Mouse (Mus musculus) lung, adult 2 months (tissue): ENCODE results near the gene Col23a1. TPM values are rescaled to one million over a fixed set of nuclear protein-coding genes. Genes with fewer than 3 reads are reported as not detected.
A peak's percentile ranks its signal among the peaks of the same experiment; 100 is the strongest.

ENCODE experiments used
- DNase-seq: peaks from one replicate; pipeline ENCODE4 v3.0.0; 2022
- H3K4me1 ChIP-seq: fragments of 200-500 bp; 2 replicates; pipeline ENCODE4 v1.6.1; 2011; ENCODE audit warnings: low read length; ENCODE audit not compliant: control insufficient read depth, insufficient read depth
- H3K4me3 ChIP-seq: fragments of 200-500 bp; replicated peaks from 2 replicates; pipeline ENCODE3; 2011; ENCODE audit warnings: low read depth, mild to moderate bottlenecking, control low read depth, low read length; ENCODE audit errors: extremely low read depth
- CTCF ChIP-seq: fragments of 200-500 bp; IDR thresholded peaks from 2 replicates; pipeline ENCODE4 v1.5.1; 2011; ENCODE audit warnings: mild to moderate bottlenecking, low read length, control low read depth; ENCODE audit not compliant: insufficient read depth
- POLR2A ChIP-seq: fragments of 200-500 bp; IDR thresholded peaks from 2 replicates; pipeline ENCODE4 v1.6.1; 2011; ENCODE audit warnings: low read depth, mild to moderate bottlenecking, control low read depth, low read length, borderline replicate concordance; ENCODE audit errors: extremely low read depth
- WGBS: fragments of 180-500 bp; shearing (Covaris S2); methylation state at CpG from one replicate; pipeline ENCODE4 v1.1.7; 2018; 5-methylcytosine and 5-hydroxymethylcytosine counted together
- polyA plus RNA-seq: library from polyadenylated mRNA; depleted of rRNA; stranded (reverse); fragments of >200 nt; gene quantifications from 2 replicates; pipeline ENCODE4 v1.2.3, GENCODE M21; 2012

The Col23a1 gene
- polyA plus RNA-seq, 1 experiment = 27.1 TPM

- TF ChIP-seq CTCF (no peak), POLR2A (no peak)
- WGBS = 61% methylated on average over 6 of the region's 6 CpGs
- Histone ChIP-seq H3K4me1 (no peaks in the 10 kb centered on the region), H3K4me3 (no peak overlapping the region)
- DNase-seq = no peak
These were observed 223.3 kb downstream of the Col23a1 start for GRCm38 (mm10) chr11:51513019-51513418.

DNA sequence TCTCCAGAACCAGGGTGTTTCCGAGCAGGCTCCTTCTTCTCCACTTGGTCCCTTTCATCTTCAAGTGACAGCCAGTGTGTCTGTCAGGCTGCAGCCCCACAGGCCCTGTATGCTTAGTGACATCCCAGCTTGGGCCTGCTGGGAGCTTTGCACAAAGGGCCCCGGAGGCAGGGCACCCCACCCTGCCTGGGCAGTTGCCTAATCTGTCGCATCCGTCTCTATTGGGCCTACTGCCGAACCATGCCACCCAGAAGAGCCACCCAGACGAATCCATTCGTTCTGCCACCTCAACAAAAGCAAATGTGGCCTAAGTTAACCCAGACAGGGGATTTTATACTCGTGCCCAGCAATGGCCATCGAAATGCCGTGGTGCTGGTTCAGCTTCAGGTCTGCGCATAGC is 225.6 kb downstream of the Col23a1 start:
- no peak overlapping the region for H3K4me3 ChIP-seq
- WGBS = 86% methylated on average over 11 of the region's 11 CpGs
- TF ChIP-seq CTCF (no peak), POLR2A (no peak)
- no peak for DNase-seq
- no peaks in the 10 kb centered on the region for H3K4me1 ChIP-seq

DNA sequence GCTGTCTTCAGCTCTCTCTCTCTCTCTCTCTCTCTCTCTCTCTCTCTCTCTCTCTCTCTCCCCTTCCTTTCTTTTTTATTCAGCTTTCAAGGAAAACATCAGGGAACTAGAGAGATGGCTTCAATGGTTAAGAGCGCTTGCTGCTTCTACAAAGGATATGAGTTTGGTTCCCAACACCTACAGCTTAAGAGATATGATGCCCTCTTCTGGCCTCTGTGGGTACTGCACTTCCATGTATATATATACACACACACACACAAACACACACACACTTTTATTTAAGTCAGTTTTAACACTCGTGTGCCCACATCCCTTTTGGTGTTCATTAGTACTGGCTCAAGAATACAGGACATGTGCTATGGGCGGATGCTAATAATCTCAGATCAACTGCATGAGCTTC is 228.4 kb downstream of the Col23a1 start:
- H3K4me1 ChIP-seq = no peaks in the 10 kb centered on the region
- no peak for DNase-seq
- WGBS = 97% methylated on average over 3 of the region's 3 CpGs
- H3K4me3 ChIP-seq = no peak overlapping the region
- no peak for TF ChIP-seq POLR2A
- TF ChIP-seq CTCF = no peak

DNA sequence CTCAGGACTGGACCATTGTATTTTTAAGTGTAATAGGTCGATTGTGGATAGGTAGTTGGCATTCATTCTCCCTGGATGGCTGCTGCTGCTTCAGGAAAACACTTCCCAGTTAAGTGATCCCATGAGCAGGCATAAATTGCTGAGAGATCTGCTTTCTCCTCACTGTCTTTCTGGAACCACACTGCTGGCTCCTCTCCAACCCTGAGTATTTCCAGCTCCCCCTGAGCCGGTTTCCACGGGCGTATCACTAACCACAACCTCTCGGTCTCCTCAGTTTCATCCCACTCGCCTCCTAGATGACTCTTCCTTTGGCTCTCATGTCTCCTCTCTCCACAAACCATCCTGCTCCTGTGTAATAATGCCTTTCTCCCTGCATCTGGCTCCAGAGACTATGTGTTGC is 228.9 kb downstream of the Col23a1 start:
- DNase-seq = no peak
- Histone ChIP-seq H3K4me1 (no peaks in the 10 kb centered on the region), H3K4me3 (no peak overlapping the region)
- WGBS = 87% methylated on average over 6 of the region's 6 CpGs
- TF ChIP-seq POLR2A (no peak), CTCF (no peak)

GRCm38 (mm10) chr11:51521440-51521839 is 231.7 kb downstream of the Col23a1 start:
- TF ChIP-seq CTCF (no peak), POLR2A (no peak)
- Histone ChIP-seq H3K4me3 (no peak overlapping the region), H3K4me1 (no peaks in the 10 kb centered on the region)
- WGBS = 36% methylated on average over 3 of the region's 3 CpGs
- no peak for DNase-seq

- DNase-seq = no peak
- no peak for TF ChIP-seq POLR2A
- TF ChIP-seq CTCF = no peak
- Histone ChIP-seq H3K4me1 (no peaks in the 10 kb centered on the region), H3K4me3 (no peak overlapping the region)
These were observed 233.5 kb downstream of the Col23a1 start for GRCm38 (mm10) chr11:51523215-51523614.

- WGBS = 70% methylated on average over 9 of the region's 9 CpGs
- TF ChIP-seq CTCF (no peak), POLR2A (no peak)
- DNase-seq = no peak
- Histone ChIP-seq H3K4me3 (no peak overlapping the region), H3K4me1 (no peaks in the 10 kb centered on the region)
These were observed 233.9 kb downstream of the Col23a1 start for GRCm38 (mm10) chr11:51523625-51524024.

GRCm38 (mm10) chr11:51526631-51527161 is 237.0 kb downstream of the Col23a1 start:
- no peak overlapping the region for H3K4me3 ChIP-seq
- 30% methylated on average over 14 of the region's 14 CpGs for WGBS
- no peak for DNase-seq
- no peaks in the 10 kb centered on the region for H3K4me1 ChIP-seq
- TF ChIP-seq CTCF (no peak), POLR2A (no peak)

DNA sequence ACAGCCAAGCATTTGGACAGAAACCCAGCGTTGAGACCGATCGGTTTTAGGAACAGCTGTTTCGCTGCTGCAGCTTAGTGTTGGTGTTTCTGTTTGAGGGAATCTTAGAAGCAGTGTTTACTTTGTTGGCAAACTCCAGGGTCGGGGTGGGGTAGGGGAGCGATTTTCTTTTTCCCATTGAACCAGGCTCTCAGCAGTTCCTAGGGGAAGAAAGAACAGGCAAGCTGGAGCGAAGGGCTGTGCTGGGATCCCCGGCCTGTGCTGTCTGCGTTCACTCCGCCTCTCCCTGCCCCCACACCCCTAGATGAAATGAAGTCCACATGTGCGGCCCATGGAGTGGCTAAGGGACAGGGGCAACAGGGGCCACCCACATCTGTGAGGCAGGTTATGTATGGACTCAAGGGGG is 243.4 kb downstream of the Col23a1 start:
- TF ChIP-seq CTCF (no peak), POLR2A (no peak)
- DNase-seq = no peak
- Histone ChIP-seq H3K4me1 (no peaks in the 10 kb centered on the region), H3K4me3 (no peak overlapping the region)
- 62% methylated on average over 11 of the region's 11 CpGs for WGBS

DNA sequence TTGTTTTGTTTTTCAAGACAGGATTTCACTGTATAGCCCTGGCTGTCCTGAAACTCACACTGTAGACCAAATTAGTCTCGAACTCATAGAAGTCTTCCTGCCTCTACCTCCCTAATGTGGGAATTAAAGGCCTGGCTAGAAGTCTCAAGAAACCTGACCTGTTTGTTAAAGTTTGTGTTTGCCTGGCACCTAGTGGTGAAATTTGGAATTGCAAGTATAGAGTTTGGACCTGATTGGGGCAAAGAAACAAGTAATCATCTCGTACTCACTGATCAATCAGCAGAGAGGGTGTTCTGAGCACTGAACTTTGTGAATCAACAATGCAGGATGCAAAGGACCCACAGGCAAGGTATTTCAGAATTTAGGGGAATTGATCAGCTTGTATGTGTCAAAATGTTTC is 244.6 kb downstream of the Col23a1 start:
- no peaks in the 10 kb centered on the region for H3K4me1 ChIP-seq
- WGBS = 14% methylated on average over 2 of the region's 2 CpGs
- TF ChIP-seq CTCF = peak; percentile 26; the same call in 1 of the 2 replicates
- TF ChIP-seq POLR2A = no peak
- no peak overlapping the region for H3K4me3 ChIP-seq
- peak; percentile 43 for DNase-seq

DNA sequence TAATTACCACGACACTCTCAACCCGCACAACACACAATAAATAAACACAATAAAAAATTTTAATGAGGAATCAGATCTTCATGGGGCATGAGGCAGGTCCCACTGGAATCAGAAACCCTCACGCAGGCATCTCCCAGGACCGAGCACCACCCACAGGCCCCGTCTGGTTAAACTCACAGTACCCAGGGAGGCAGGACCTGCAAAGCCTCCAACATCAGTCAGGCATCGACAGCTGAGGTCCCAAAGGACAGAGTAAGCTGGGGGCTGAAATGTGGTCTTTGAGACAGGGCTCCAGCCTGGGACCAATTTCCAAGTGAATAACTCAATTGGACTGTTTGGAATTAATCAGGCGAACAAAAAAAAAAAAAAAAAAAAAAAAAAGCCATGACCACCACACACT is 248.7 kb downstream of the Col23a1 start:
- no peak overlapping the region for H3K4me3 ChIP-seq
- no peak for TF ChIP-seq CTCF
- no peak for TF ChIP-seq POLR2A
- no peaks in the 10 kb centered on the region for H3K4me1 ChIP-seq
- no peak for DNase-seq
- WGBS = 74% methylated on average over 7 of the region's 7 CpGs
